Mouse (Mus musculus) heart, adult 2 months (tissue): ENCODE measurements around the gene Guca1b. TPM values are rescaled to one million over a fixed set of nuclear protein-coding genes. Genes with fewer than 3 reads are reported as not detected.

Experiments used
- DNase-seq, 2 experiments: peaks; one replicate each; pipeline ENCODE4 v3.0.0; 2021
- H3K27ac ChIP-seq: fragments of 200-600 bp; 2 replicates; pipeline ENCODE4 v1.8.1; 2022
- H3K27me3 ChIP-seq: fragments of 200-500 bp; 2 replicates; pipeline ENCODE4 v1.6.1; 2012; ENCODE audit warnings: mild to moderate bottlenecking, low read length, inconsistent platforms, mixed read lengths; ENCODE audit not compliant: control insufficient read depth, insufficient read depth
- H3K36me3 ChIP-seq: fragments of 200-500 bp; 2 replicates; pipeline ENCODE4 v1.6.1; 2012; ENCODE audit warnings: low read length, inconsistent platforms; ENCODE audit not compliant: control insufficient read depth, insufficient read depth
- H3K4me1 ChIP-seq: fragments of 200-500 bp; 2 replicates; pipeline ENCODE4 v1.6.1; 2011; ENCODE audit warnings: low read length; ENCODE audit not compliant: control insufficient read depth, insufficient read depth
- H3K4me3 ChIP-seq: fragments of 200-600 bp; 2 replicates; pipeline ENCODE4 v1.8.1; 2022
- H3K79me2 ChIP-seq: fragments of 200-500 bp; replicated peaks from 2 replicates; pipeline ENCODE4 v1.6.1; 2012; ENCODE audit warnings: mild to moderate bottlenecking, inconsistent platforms, low read length, moderate library complexity, mixed read lengths; ENCODE audit not compliant: control insufficient read depth, insufficient read depth
- H3K9ac ChIP-seq: fragments of 200-500 bp; 2 replicates; pipeline ENCODE4 v1.6.1; 2012; ENCODE audit warnings: low read depth, mild to moderate bottlenecking, control low read depth, inconsistent platforms, low read length, mixed read lengths
- CTCF ChIP-seq: fragments of 200-600 bp; IDR thresholded peaks from 2 replicates; pipeline ENCODE4 v1.8.1; 2022; ENCODE audit warnings: antibody characterized with exemption, mild to moderate bottlenecking, moderate library complexity
- EP300 ChIP-seq: fragments of 200-500 bp; IDR thresholded peaks from 2 replicates; pipeline ENCODE4 v1.6.1; 2011; ENCODE audit warnings: low read depth, low read length, control low read depth; ENCODE audit not compliant: insufficient read depth
- POLR2A ChIP-seq: fragments of 200-500 bp; IDR thresholded peaks from 2 replicates; pipeline ENCODE4 v1.6.1; 2011; ENCODE audit warnings: mild to moderate bottlenecking, low read depth, low read length, control low read depth; ENCODE audit not compliant: insufficient read depth
- WGBS: fragments of 180-500 bp; shearing (Covaris S2); methylation state at CpG from one replicate; pipeline ENCODE4 v1.1.7; 2018; 5-methylcytosine and 5-hydroxymethylcytosine counted together
- intact Hi-C: fragments of 180-260 bp; cut with DNase I; formaldehyde crosslinking; loops from one replicate; pipeline ENCODE4 v1.15.1; 2025
- polyA plus RNA-seq: library from polyadenylated mRNA; depleted of rRNA; stranded (reverse); fragments of >200 nt; gene quantifications from 2 replicates; pipeline ENCODE4 v1.2.3, GENCODE M21; 2012
- total RNA-seq, 2 experiments: library from RNA; stranded (reverse); gene quantifications; 2 replicates each; pipeline ENCODE4 v1.2.3; 2021

Gene Guca1b
- total and polyA plus RNA-seq, 3 experiments: 0.23 to 0.86 (median 0.43) TPM

DNA sequence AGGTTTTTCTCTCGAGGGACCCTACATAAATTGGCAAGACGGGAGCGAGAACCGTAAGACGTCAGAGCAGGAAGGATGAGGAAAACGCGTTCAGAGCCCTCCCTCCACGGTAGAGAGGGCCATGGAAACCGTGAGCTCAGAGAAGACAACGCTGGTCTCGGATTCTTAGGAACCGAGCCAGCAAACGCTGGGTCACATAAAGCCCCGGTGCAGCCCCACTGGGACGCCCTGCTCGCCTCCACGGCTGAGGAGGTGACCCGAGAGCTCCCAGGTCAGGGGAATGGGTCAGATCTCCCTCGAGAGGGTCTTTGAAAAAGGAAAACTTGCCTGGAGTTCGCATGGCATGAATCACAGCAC, 16.1 kb upstream of the Guca1b start:
- Histone ChIP-seq H3K4me1 (no peaks in the 10 kb centered on the region), H3K79me2 (no peaks in the 10 kb centered on the region), H3K27me3 (no peaks in the 10 kb centered on the region), H3K4me3 (peak overlapping the region; percentile 94), H3K36me3 (no peaks in the 10 kb centered on the region; the same call in 1 of the 2 replicates), H3K9ac (peak overlapping the region; percentile 62), H3K27ac (peak overlapping the region; percentile 29)
- intact Hi-C loops: loop anchor here (5.0 to 10.0 kb wide), 4 partner anchors 227 to 332 kb away; partner anchors contain the start of genes Bysl, Gm20517, Gm21981 and Med20
- WGBS: 1% methylated on average over 20 of the region's 20 CpGs
- TF ChIP-seq EP300 (no peak), CTCF (no peak), POLR2A (no peak)
- DNase-seq: no peak

DNA sequence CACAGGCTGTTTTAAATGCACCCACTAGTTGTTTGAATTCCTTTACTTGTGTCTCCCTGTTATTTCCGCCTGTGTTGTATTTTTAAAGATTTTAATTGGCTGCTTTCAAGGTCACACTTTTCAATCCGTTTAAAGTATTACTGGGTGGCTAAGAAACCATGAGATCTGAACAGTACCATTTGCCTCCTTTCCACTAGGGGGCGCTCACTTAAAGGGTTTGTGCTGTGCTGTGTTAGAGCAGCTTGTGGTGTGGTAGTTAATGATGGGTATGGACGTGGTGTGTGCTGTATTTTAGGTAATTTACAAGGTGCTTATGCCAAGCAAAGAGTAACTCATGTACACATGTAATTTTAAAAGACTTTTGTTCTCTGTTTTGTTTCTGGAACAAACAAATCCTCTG, 13.7 kb upstream of the Guca1b start:
- peak; percentile 35 to 41 for DNase-seq
- Histone ChIP-seq H3K4me3 (no peak overlapping the region), H3K9ac (no peak overlapping the region), H3K4me1 (no peaks in the 10 kb centered on the region), H3K36me3 (no peaks in the 10 kb centered on the region; the same call in 1 of the 2 replicates), H3K79me2 (no peaks in the 10 kb centered on the region), H3K27ac (no peak overlapping the region), H3K27me3 (no peaks in the 10 kb centered on the region)
- intact Hi-C loops: no loop called here
- no peak for TF ChIP-seq EP300
- TF ChIP-seq CTCF: peak; percentile 90
- 9% methylated on average over 4 of the region's 4 CpGs for WGBS

DNA sequence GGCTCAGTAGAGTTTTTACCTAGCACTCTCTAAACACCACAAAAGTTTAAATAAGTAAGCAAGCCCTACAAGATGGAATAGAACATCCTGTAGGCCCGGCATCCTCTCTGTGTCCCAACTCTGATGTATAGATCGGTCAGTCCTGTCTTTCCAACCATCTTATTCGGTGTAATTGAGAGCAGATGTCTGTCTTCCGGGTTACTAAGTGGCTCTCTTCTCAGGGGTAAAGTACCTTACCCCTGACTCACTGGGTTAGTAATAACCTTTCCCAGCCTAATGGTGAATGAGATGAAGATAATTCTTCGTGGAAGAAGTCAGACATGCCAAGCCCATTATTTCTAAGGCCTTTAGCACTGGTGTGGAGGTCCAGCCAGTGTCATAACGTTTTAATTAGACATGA, 11.2 kb upstream of the Guca1b start:
- H3K79me2 ChIP-seq: no peaks in the 10 kb centered on the region
- no peak overlapping the region for H3K27ac ChIP-seq
- WGBS: 86% methylated on average over 6 of the region's 6 CpGs
- intact Hi-C loops: no loop called here
- no peak overlapping the region for H3K4me3 ChIP-seq
- H3K36me3 ChIP-seq: no peaks in the 10 kb centered on the region
- no peak overlapping the region for H3K9ac ChIP-seq
- no peak for DNase-seq
- no peaks in the 10 kb centered on the region for H3K27me3 ChIP-seq
- TF ChIP-seq CTCF (no peak), EP300 (no peak), POLR2A (no peak)
- H3K4me1 ChIP-seq: no peaks in the 10 kb centered on the region

DNA sequence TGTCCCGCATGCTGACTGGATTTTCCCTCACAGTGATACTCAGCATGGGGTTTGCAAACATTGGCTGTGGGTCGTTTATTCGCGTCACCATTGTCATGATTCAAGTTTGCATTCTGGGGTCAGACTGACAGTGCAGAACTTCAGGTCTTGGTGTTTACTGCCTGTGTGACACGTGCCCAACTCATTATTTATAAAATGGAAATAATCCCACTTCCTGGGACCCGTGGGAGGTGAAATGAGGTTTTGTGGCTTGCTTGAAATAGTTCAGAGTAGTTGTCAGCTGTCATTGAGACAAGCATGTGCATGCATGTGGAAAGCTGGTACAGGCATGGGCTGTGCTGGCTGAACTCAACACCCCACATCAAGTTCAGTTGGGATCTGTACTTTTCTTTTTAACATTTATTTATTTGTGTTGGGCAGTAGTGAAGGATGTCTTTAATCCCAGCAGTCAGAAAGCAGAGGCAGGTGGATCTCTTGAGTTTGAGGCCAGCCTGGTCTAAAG, 8.4 kb upstream of the Guca1b start:
- WGBS: 79% methylated on average over 6 of the region's 6 CpGs

DNA sequence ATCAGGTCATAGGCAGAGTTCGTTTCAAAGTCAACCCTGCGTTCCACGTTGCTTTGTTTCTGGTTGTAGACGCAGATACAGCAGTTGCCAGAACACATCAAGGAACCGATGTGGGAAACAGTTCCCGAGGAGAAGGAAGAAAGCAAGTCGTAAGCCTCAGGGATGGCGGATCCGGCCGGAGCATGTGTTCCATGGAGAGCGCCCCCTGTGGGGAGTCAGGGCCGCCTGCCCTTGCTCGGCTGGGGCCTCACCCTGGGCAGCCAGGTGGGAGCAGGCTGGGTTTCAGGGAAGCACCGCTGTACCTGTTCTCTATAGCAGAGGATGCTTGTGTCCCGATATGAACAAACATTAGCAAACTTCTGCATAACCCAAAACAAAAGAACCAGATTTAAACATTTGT, 7.1 kb upstream of the Guca1b start:
- no peak for TF ChIP-seq EP300
- TF ChIP-seq POLR2A: no peak
- no peak for TF ChIP-seq CTCF
- H3K36me3 ChIP-seq: no peaks in the 10 kb centered on the region
- H3K27me3 ChIP-seq: no peaks in the 10 kb centered on the region
- H3K79me2 ChIP-seq: no peaks in the 10 kb centered on the region
- no peak overlapping the region for H3K9ac ChIP-seq
- WGBS: 84% methylated on average over 15 of the region's 15 CpGs
- H3K4me3 ChIP-seq: no peak overlapping the region
- intact Hi-C loops: no loop called here
- no peak overlapping the region for H3K27ac ChIP-seq
- no peaks in the 10 kb centered on the region for H3K4me1 ChIP-seq
- no peak for DNase-seq

More for the DNA sequence above, 8.4 kb upstream of the Guca1b start:
- Histone ChIP-seq H3K9ac (no peak overlapping the region), H3K27ac (no peak overlapping the region), H3K4me1 (no peaks in the 10 kb centered on the region), H3K79me2 (no peaks in the 10 kb centered on the region), H3K4me3 (no peak overlapping the region), H3K36me3 (no peaks in the 10 kb centered on the region), H3K27me3 (no peaks in the 10 kb centered on the region)
- TF ChIP-seq EP300 (no peak), CTCF (no peak), POLR2A (no peak)
- no peak for DNase-seq
- intact Hi-C loops: no loop called here

DNA sequence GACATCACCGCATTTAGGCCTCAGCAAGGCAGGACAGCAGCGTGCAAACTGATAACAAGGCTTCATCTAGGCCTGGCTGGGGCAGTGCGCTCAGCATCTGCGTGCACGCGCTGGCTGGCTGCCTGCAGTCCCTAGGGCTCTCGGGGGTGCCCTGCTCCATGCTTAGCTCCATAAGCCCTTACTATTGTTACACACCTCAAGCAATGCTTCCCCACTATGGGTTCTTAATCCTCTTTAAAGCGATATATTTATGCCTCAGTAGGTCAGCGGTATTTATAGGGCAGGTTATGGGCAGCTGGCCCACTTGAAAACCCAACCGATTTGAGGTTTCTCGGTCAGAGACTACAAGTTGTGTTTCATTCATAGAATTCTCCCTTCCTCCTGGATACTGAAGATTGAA, 3.3 kb upstream of the Guca1b start:
- no peak overlapping the region for H3K27ac ChIP-seq
- DNase-seq: no peak
- no peaks in the 10 kb centered on the region for H3K79me2 ChIP-seq
- no peak overlapping the region for H3K4me3 ChIP-seq
- intact Hi-C loops: no loop called here
- no peaks in the 10 kb centered on the region for H3K36me3 ChIP-seq
- H3K27me3 ChIP-seq: no peaks in the 10 kb centered on the region
- H3K9ac ChIP-seq: no peak overlapping the region
- H3K4me1 ChIP-seq: no peaks in the 10 kb centered on the region
- WGBS: 74% methylated on average over 11 of the region's 11 CpGs
- no peak for TF ChIP-seq POLR2A
- no peak for TF ChIP-seq EP300
- TF ChIP-seq CTCF: no peak
